Mouse (Mus musculus): ENCODE data around the gene Sardh. TPM values are rescaled to one million over a fixed set of nuclear protein-coding genes. Genes with fewer than 3 reads are reported as not detected.
A peak's percentile ranks its signal among the peaks of the same experiment; 100 is the strongest.

Sardh gene
- polyA plus RNA-seq, 1 experiment from 2014 or later = 21.6 TPM

GRCm38 (mm10) chr2:27156596-27156995 lies 91.5 kb downstream of the Sardh start:
- no peaks in the 10 kb centered on the region for H3K9me3 ChIP-seq (ENCODE audit: control insufficient read depth, low read length)
- 83% methylated on average over 6 of the region's 6 CpGs for whole genome bisulfite sequencing
- H3K4me1 ChIP-seq (ENCODE audit: control insufficient read depth in 2 of 2, insufficient read depth in 2 of 2, low read length in 2 of 2) = no peaks in the 10 kb centered on the region
- H3K4me3 ChIP-seq (ENCODE audit: control insufficient read depth in 1 of 2, insufficient read depth in 1 of 2, low read depth in 1 of 2, low read length in 2 of 2) = no peak overlapping the region
- no peak overlapping the region for H3K27ac ChIP-seq (replicated peaks in 1 of 2; ENCODE audit: control insufficient read depth in 1 of 2, insufficient read depth in 1 of 2, low read depth in 2 of 2, low read length in 2 of 2)
- no peaks in the 10 kb centered on the region for H3K27me3 ChIP-seq (ENCODE audit: control insufficient read depth, insufficient read depth, low read length)
- ATAC-seq (ENCODE audit: insufficient number of reproducible peaks, insufficient read depth, low FRiP score, low read depth) = no peak
- no peak overlapping the region for H3K9ac ChIP-seq (ENCODE audit: low read length)
- H3K36me3 ChIP-seq (ENCODE audit: control insufficient read depth, insufficient read depth, low read length) = no peaks in the 10 kb centered on the region
- H3K4me2 ChIP-seq (ENCODE audit: low read length) = no peak overlapping the region

- Histone ChIP-seq H3K9ac (ENCODE audit: low read length) (no peak overlapping the region), H3K4me2 (ENCODE audit: low read length) (no peak overlapping the region), H3K36me3 (ENCODE audit: control insufficient read depth, insufficient read depth, low read length) (no peaks in the 10 kb centered on the region), H3K27me3 (ENCODE audit: control insufficient read depth, insufficient read depth, low read length) (no peaks in the 10 kb centered on the region), H3K9me3 (ENCODE audit: control insufficient read depth, low read length) (no peaks in the 10 kb centered on the region), H3K4me1 (ENCODE audit: control insufficient read depth in 2 of 2, insufficient read depth in 2 of 2, low read length in 2 of 2) (peaks cover 0 to 1% of the 10 kb centered on the region in 2 experiments; a peak in 1 of 4 replicates), H3K27ac (replicated peaks in 1 of 2; ENCODE audit: control insufficient read depth in 1 of 2, insufficient read depth in 1 of 2, low read depth in 2 of 2, low read length in 2 of 2) (no peak overlapping the region), H3K4me3 (ENCODE audit: control insufficient read depth in 1 of 2, insufficient read depth in 1 of 2, low read depth in 1 of 2, low read length in 2 of 2) (no peak overlapping the region)
- no peak for ATAC-seq (ENCODE audit: insufficient number of reproducible peaks, insufficient read depth, low FRiP score, low read depth)
- WGBS = 79% methylated on average over 10 of the region's 10 CpGs
Measured at GRCm38 (mm10) chr2:27154466-27155185, 93.5 kb downstream of the Sardh start.

- no peak for ATAC-seq (ENCODE audit: insufficient number of reproducible peaks, insufficient read depth, low FRiP score, low read depth)
- Histone ChIP-seq H3K27ac (replicated peaks in 1 of 2; ENCODE audit: control insufficient read depth in 1 of 2, insufficient read depth in 1 of 2, low read depth in 2 of 2, low read length in 2 of 2) (no peak overlapping the region), H3K4me3 (ENCODE audit: control insufficient read depth in 1 of 2, insufficient read depth in 1 of 2, low read depth in 1 of 2, low read length in 2 of 2) (no peak overlapping the region), H3K36me3 (ENCODE audit: control insufficient read depth, insufficient read depth, low read length) (no peaks in the 10 kb centered on the region), H3K4me2 (ENCODE audit: low read length) (no peak overlapping the region), H3K9me3 (ENCODE audit: control insufficient read depth, low read length) (no peaks in the 10 kb centered on the region), H3K27me3 (ENCODE audit: control insufficient read depth, insufficient read depth, low read length) (peaks cover 14% of the 10 kb centered on the region; the same call in 1 of the 2 replicates), H3K4me1 (ENCODE audit: control insufficient read depth in 2 of 2, insufficient read depth in 2 of 2, low read length in 2 of 2) (peaks cover 0 to 6% of the 10 kb centered on the region in 2 experiments; a peak in 1 of 4 replicates), H3K9ac (ENCODE audit: low read length) (no peak overlapping the region)
- 16% methylated on average over 2 of the region's 2 CpGs for WGBS
Measured at GRCm38 (mm10) chr2:27149457-27149856, 98.7 kb downstream of the Sardh start.

GRCm38 (mm10) chr2:27146840-27147239 lies 101.3 kb downstream of the Sardh start:
- H3K9ac ChIP-seq (ENCODE audit: low read length) = no peak overlapping the region
- H3K27me3 ChIP-seq (ENCODE audit: control insufficient read depth, insufficient read depth, low read length) = peaks cover 28% of the 10 kb centered on the region
- no peak for ATAC-seq (ENCODE audit: insufficient number of reproducible peaks, insufficient read depth, low FRiP score, low read depth)
- no peak overlapping the region for H3K4me2 ChIP-seq (ENCODE audit: low read length)
- H3K27ac ChIP-seq (replicated peaks in 1 of 2; ENCODE audit: control insufficient read depth in 1 of 2, insufficient read depth in 1 of 2, low read depth in 2 of 2, low read length in 2 of 2) = no peak overlapping the region
- H3K36me3 ChIP-seq (ENCODE audit: control insufficient read depth, insufficient read depth, low read length) = no peaks in the 10 kb centered on the region
- WGBS = 83% methylated on average over 6 of the region's 6 CpGs
- H3K4me3 ChIP-seq (ENCODE audit: control insufficient read depth in 1 of 2, insufficient read depth in 1 of 2, low read depth in 1 of 2, low read length in 2 of 2) = no peak overlapping the region
- H3K9me3 ChIP-seq (ENCODE audit: control insufficient read depth, low read length) = no peaks in the 10 kb centered on the region
- peaks cover 5 to 6% of the 10 kb centered on the region in 2 experiments; a peak in 2 of 4 replicates for H3K4me1 ChIP-seq (ENCODE audit: control insufficient read depth in 2 of 2, insufficient read depth in 2 of 2, low read length in 2 of 2)

- H3K4me1 ChIP-seq (ENCODE audit: control insufficient read depth in 2 of 2, insufficient read depth in 2 of 2, low read length in 2 of 2) = peaks cover 7 to 8% of the 10 kb centered on the region in 2 experiments; a peak in 2 of 4 replicates
- H3K27me3 ChIP-seq (ENCODE audit: control insufficient read depth, insufficient read depth, low read length) = peaks cover 46% of the 10 kb centered on the region
- no peak overlapping the region for H3K9ac ChIP-seq (ENCODE audit: low read length)
- H3K27ac ChIP-seq (replicated peaks in 1 of 2; ENCODE audit: control insufficient read depth in 1 of 2, insufficient read depth in 1 of 2, low read depth in 2 of 2, low read length in 2 of 2) = no peak overlapping the region
- no peak overlapping the region for H3K4me2 ChIP-seq (ENCODE audit: low read length)
- no peak overlapping the region for H3K4me3 ChIP-seq (ENCODE audit: control insufficient read depth in 1 of 2, insufficient read depth in 1 of 2, low read depth in 1 of 2, low read length in 2 of 2)
- no peak for ATAC-seq (ENCODE audit: insufficient number of reproducible peaks, insufficient read depth, low FRiP score, low read depth)
- no peaks in the 10 kb centered on the region for H3K9me3 ChIP-seq (ENCODE audit: control insufficient read depth, low read length)
- 28% methylated on average over 2 of the region's 2 CpGs for WGBS
- H3K36me3 ChIP-seq (ENCODE audit: control insufficient read depth, insufficient read depth, low read length) = no peaks in the 10 kb centered on the region
Measured at GRCm38 (mm10) chr2:27144957-27145356, 103.2 kb downstream of the Sardh start.

GRCm38 (mm10) chr2:27141950-27142693 lies 106.0 kb downstream of the Sardh start, which contains the start of gene Fam163b:
TSS of gene Fam163b (minus strand) at chr2:27142491.
- ATAC-seq (ENCODE audit: insufficient number of reproducible peaks, insufficient read depth, low FRiP score, low read depth) = peak; percentile 70
- no peak within 1 kb of the TSS for H3K27ac ChIP-seq (replicated peaks in 1 of 2; ENCODE audit: control insufficient read depth in 1 of 2, insufficient read depth in 1 of 2, low read depth in 2 of 2, low read length in 2 of 2)

More at GRCm38 (mm10) chr2:27141950-27142693, 106.0 kb downstream of the Sardh start, which contains the start of gene Fam163b:
- Histone ChIP-seq H3K36me3 (ENCODE audit: control insufficient read depth, insufficient read depth, low read length) (no peaks in the 10 kb centered on the region), H3K9me3 (ENCODE audit: control insufficient read depth, low read length) (no peaks in the 10 kb centered on the region), H3K4me2 (ENCODE audit: low read length) (peak within 1 kb of the TSS; percentile 84), H3K27me3 (ENCODE audit: control insufficient read depth, insufficient read depth, low read length) (peaks cover 53% of the 10 kb centered on the region), H3K4me1 (ENCODE audit: control insufficient read depth in 2 of 2, insufficient read depth in 2 of 2, low read length in 2 of 2) (peaks cover 2 to 7% of the 10 kb centered on the region in 2 experiments; a peak in 2 of 4 replicates), H3K4me3 (ENCODE audit: control insufficient read depth in 1 of 2, insufficient read depth in 1 of 2, low read depth in 1 of 2, low read length in 2 of 2) (peak within 1 kb of the TSS; percentile 44 to 45), H3K9ac (ENCODE audit: low read length) (peak within 1 kb of the TSS; percentile 51)
- under 1% methylated on average over 55 of the region's 62 CpGs for WGBS

Measured in heart, embryonic 14.5 days (tissue).